Mouse (Mus musculus) cerebellum, adult 11-12 months (tissue): ENCODE results near the gene Mrpl45.
"Not testable (repeated sequence)": the region's sequence is repeated elsewhere in the genome, so short reads cannot be mapped to it uniquely, and the experiment has no call there.

ENCODE experiments used
- DNase-seq: peaks from one replicate; pipeline ENCODE4 v3.0.0; 2022

Mrpl45 gene

GRCm38 (mm10) chr11:97315504-97316503 lies at the start of gene Mrpl45:
Gene Mrpl45, plus strand, starts transcription at chr11:97315716.
- peak; percentile 99 for DNase-seq

DNA sequence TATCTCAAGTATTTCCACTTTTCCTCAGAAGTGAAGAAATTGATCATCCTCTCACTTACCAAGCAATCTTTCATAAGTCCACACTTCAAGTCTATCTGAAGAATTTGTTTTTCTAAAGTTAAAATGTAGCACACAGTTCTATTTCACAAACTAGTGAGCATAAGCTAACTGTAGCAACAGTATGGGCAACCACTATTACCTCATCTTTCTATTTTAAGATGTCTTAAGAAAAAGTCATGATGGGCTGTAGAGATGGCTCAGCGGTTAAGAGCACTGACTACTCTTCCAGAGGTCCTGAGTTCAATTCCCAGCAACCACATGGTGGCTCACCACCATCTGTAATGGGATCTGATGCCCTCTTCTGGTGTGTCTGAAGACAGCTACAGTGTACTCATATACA lies 49.0 kb upstream of the Mrpl45 start:
- DNase-seq = not testable (repeated sequence)

GRCm38 (mm10) chr11:97270004-97270403 lies 45.5 kb upstream of the Mrpl45 start:
- DNase-seq = not testable (repeated sequence)

- DNase-seq = no peak
These were observed 42.7 kb upstream of the Mrpl45 start for GRCm38 (mm10) chr11:97272835-97273234.

DNA sequence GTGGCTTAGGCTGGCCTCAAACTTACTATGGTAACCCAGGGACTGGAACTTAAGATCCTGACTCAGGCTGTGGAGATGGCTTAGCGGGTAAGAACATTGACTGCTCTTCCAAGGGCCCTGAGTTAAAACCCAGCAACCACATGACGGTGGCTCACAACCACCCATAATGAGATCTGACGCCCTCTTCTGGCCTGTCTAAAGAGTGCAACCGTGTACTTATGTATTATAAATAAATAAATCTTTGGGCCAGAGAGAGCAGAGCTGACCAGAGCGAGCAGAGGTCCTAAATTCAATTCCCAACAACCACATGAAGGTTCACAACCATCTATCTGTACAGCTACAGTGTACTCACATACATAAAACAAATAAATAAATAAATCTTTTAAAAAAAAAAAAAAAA lies 41.9 kb upstream of the Mrpl45 start:
- no peak for DNase-seq

- not testable (repeated sequence) for DNase-seq
These were observed 40.6 kb upstream of the Mrpl45 start for GRCm38 (mm10) chr11:97274947-97275346.

GRCm38 (mm10) chr11:97275349-97275748 lies 40.2 kb upstream of the Mrpl45 start:
- no peak for DNase-seq

DNA sequence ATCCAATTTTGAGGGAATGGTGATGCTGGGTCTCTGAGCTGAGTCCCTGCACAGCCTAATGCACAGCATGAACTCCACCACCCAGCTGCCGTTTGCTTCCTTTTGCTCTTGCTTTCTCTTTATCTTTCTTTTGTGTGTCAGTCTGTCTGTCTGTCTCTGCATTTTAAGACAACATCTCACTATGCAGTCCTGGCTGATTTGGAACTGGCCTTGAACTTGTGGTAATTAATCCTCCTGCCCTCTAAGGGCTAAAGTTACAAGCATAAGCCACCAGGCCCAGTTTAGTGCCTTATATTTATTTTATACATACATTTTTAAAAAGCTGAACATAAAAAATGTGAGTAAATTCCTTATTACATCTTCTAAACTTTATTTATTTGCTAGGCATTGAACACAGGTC lies 39.5 kb upstream of the Mrpl45 start:
- DNase-seq = no peak

DNA sequence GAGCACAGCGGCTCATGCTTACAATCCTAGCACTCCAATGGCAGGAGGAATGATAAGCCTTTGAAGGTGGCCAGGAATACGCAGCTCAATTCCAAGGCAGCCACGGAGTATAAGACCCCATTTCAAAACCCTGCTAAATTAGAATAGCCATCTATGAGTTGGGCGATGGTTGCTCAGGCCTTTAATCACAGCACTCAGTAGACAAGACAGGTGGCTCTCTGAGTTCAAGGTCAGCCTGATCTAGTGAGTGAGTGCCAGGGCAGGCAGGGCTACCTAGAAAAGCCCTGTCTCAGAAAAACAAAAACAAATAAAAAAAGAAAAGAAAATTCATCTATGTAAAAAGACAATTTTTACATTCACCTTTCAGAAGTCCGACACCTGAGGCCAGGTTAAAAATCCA lies 38.4 kb upstream of the Mrpl45 start:
- no peak for DNase-seq

- DNase-seq = no peak
These were observed 37.1 kb upstream of the Mrpl45 start for GRCm38 (mm10) chr11:97278456-97278855.

- no peak for DNase-seq
These were observed 36.5 kb upstream of the Mrpl45 start for GRCm38 (mm10) chr11:97279040-97279404.

GRCm38 (mm10) chr11:97279405-97280215 lies 35.9 kb upstream of the Mrpl45 start:
- peak; percentile 64 for DNase-seq

- peak; percentile 87 for DNase-seq
These were observed 35.2 kb upstream of the Mrpl45 start, which contains the start of gene Npepps for GRCm38 (mm10) chr11:97280216-97280861. Gene Npepps, minus strand, starts transcription at chr11:97280638.

DNA sequence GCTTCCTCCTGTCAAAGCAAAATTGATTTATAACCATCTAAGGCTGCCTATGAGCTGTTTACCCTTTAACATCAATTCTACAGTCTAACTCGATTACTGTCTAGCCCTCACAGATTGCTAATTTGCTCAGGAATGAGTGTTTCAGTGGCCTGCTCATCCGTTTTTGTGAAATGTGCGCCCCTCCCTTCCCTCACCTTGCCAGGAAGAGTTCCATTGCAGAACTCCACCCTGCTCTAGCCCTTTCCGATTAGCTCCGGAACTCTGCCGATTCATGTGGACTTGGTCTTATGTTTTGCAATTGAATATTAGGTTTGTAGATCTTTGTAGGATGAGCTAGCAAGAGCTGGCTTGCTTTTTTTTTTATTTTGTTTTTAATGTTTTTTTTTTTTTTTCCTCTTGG lies 33.3 kb upstream of the Mrpl45 start:
- no peak for DNase-seq

GRCm38 (mm10) chr11:97284854-97285253 lies 30.7 kb upstream of the Mrpl45 start:
- DNase-seq = no peak

GRCm38 (mm10) chr11:97285852-97286775 lies 29.4 kb upstream of the Mrpl45 start:
- DNase-seq = no peak

GRCm38 (mm10) chr11:97286973-97287372 lies 28.5 kb upstream of the Mrpl45 start:
- no peak for DNase-seq

DNA sequence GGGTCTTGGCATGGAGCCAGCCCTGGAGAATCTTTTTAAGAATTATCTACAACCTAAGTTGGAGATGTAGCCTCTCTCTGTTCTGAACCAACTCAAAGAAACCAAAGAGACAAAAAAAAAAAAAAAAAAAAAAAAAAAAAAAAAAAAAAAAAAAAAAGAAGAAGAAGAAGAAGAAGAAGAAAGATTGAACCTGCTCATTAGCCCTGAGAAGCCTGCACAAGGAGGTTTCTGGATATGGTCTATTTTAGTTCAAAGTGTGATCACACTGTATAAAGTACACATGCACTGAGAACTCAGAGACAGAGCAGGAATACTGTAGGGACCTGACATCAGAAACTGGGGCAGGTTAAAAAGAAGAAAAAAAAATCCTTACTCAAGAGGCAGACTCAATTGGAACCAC lies 27.9 kb upstream of the Mrpl45 start:
- DNase-seq = no peak

GRCm38 (mm10) chr11:97289276-97290230 lies 26.0 kb upstream of the Mrpl45 start:
- DNase-seq = peak; percentile 29

GRCm38 (mm10) chr11:97292731-97293130 lies 22.8 kb upstream of the Mrpl45 start:
- no peak for DNase-seq

DNA sequence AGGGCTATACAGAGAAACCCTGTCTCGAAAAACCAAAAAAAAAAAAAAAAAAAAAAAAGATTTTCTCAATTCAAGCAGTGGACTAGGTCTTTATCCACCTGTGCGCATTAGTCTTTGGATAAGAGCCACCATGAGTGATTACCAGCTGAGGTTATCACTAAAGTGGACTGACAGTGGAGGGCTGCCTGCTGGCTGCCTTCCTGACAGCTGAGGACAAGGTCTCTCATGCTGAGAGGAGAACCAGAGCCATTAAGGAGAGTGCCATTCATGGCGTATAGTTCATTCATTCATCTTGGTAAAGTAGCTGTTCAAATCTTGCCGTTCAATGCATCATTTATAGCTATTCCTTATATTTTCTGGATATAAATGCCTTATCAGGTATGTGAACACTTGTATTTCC lies 19.0 kb upstream of the Mrpl45 start:
- no peak for DNase-seq
